Mouse (Mus musculus): Measurements from ENCODE around the gene Sbk1. TPM values are rescaled to one million over a fixed set of nuclear protein-coding genes. Genes with fewer than 3 reads are reported as not detected.
A peak's percentile ranks its signal among the peaks of the same experiment; 100 is the strongest.

Gene Sbk1
- polyA plus RNA-seq, 1 experiment from 2014 or later = 159 TPM

DNA sequence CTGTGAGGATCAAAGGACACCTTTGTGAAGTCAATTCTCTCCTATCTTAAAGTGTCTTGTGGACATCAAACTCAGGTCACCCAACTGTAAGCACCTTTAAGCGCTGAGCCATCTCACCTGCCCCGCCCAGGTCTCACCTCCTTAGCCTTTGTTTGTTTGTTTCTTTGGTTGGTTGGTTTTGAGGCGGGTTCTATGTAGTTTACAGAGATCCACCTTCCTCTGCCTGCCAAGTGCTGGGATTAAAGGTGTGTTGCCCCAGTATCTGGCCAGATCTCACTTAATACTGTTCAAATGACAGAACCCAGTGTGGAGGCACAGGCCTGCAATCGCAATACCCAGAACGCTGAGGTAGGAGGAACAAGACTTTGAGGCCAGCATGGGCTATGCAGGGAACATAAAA lies 11.6 kb downstream of the Sbk1 start:
- H3K4me3 ChIP-seq (ENCODE audit: low read length) = no peak overlapping the region

DNA sequence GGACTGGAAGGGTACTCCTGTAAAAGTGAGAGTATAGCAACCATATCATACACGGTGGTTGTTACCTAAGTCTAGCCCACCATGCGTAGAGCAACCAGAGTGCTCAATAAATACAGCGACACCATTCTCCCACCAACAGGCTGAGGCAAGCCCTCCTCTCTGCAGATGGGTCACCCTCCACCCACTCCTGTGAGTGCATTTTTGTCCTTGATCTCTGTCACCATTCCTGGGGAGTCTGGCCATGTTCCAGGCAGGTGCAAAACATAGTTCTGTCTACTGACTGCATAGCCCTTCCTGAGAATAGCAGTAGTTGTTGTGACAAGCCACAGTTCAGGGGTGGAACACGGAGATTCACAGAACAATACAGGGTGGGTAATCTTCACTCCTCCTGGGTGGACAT lies 12.0 kb downstream of the Sbk1 start:
- no peaks in the 10 kb centered on the region for H3K27me3 ChIP-seq (replicated peaks; ENCODE audit: control insufficient read depth, insufficient read depth, low read length)
- 83% methylated on average over 4 of the region's 4 CpGs for WGBS
- H3K4me2 ChIP-seq (ENCODE audit: low read length) = no peak overlapping the region
- H3K4me1 ChIP-seq (ENCODE audit: control insufficient read depth, insufficient read depth, low read depth, low read length) = peaks cover 65% of the 10 kb centered on the region
- no peaks in the 10 kb centered on the region for H3K9me3 ChIP-seq (ENCODE audit: control insufficient read depth, low read length)
- H3K27ac ChIP-seq (ENCODE audit: low read depth, low read length) = no peak overlapping the region
- no peak overlapping the region for H3K9ac ChIP-seq (ENCODE audit: low read depth, low read length)
- H3K36me3 ChIP-seq (ENCODE audit: control insufficient read depth, insufficient read depth, low read length) = peaks cover 6% of the 10 kb centered on the region
- H3K4me3 ChIP-seq (ENCODE audit: low read length) = no peak overlapping the region
- no peak for ATAC-seq

More for the DNA sequence above, 11.6 kb downstream of the Sbk1 start:
- Histone ChIP-seq H3K27ac (ENCODE audit: low read depth, low read length) (no peak overlapping the region), H3K4me2 (ENCODE audit: low read length) (no peak overlapping the region), H3K9ac (ENCODE audit: low read depth, low read length) (no peak overlapping the region), H3K4me1 (ENCODE audit: control insufficient read depth, insufficient read depth, low read depth, low read length) (peaks cover 66% of the 10 kb centered on the region), H3K9me3 (ENCODE audit: control insufficient read depth, low read length) (no peaks in the 10 kb centered on the region), H3K36me3 (ENCODE audit: control insufficient read depth, insufficient read depth, low read length) (peaks cover 6% of the 10 kb centered on the region), H3K27me3 (replicated peaks; ENCODE audit: control insufficient read depth, insufficient read depth, low read length) (no peaks in the 10 kb centered on the region)
- WGBS = 94% methylated on average over 5 of the region's 5 CpGs
- ATAC-seq = no peak

DNA sequence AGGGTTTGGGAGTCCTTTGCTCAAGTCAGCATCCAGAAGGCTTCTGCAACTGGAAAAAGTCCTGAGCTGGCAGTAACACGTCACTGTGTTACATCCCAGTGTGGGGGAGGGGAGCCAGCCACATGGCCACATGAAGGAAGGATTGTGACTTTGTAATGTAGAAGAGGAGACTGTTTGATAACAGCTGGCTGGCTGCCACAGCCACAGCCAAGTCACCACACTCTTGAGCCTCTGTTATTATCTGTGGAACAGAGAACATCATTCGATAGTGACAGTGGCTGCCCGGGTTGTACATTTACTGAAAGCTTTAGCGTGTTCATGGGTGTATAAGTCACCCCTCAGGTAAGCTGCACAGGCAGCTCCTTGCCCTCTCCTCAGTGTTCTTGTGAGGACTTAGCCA lies 12.4 kb downstream of the Sbk1 start:
- no peaks in the 10 kb centered on the region for H3K27me3 ChIP-seq (replicated peaks; ENCODE audit: control insufficient read depth, insufficient read depth, low read length)
- no peak overlapping the region for H3K4me3 ChIP-seq (ENCODE audit: low read length)
- H3K27ac ChIP-seq (ENCODE audit: low read depth, low read length) = no peak overlapping the region
- ATAC-seq = no peak
- H3K9me3 ChIP-seq (ENCODE audit: control insufficient read depth, low read length) = no peaks in the 10 kb centered on the region
- H3K4me2 ChIP-seq (ENCODE audit: low read length) = no peak overlapping the region
- 64% methylated on average over 4 of the region's 4 CpGs for WGBS
- no peak overlapping the region for H3K9ac ChIP-seq (ENCODE audit: low read depth, low read length)
- H3K36me3 ChIP-seq (ENCODE audit: control insufficient read depth, insufficient read depth, low read length) = peaks cover 7% of the 10 kb centered on the region
- H3K4me1 ChIP-seq (ENCODE audit: control insufficient read depth, insufficient read depth, low read depth, low read length) = peaks cover 61% of the 10 kb centered on the region

DNA sequence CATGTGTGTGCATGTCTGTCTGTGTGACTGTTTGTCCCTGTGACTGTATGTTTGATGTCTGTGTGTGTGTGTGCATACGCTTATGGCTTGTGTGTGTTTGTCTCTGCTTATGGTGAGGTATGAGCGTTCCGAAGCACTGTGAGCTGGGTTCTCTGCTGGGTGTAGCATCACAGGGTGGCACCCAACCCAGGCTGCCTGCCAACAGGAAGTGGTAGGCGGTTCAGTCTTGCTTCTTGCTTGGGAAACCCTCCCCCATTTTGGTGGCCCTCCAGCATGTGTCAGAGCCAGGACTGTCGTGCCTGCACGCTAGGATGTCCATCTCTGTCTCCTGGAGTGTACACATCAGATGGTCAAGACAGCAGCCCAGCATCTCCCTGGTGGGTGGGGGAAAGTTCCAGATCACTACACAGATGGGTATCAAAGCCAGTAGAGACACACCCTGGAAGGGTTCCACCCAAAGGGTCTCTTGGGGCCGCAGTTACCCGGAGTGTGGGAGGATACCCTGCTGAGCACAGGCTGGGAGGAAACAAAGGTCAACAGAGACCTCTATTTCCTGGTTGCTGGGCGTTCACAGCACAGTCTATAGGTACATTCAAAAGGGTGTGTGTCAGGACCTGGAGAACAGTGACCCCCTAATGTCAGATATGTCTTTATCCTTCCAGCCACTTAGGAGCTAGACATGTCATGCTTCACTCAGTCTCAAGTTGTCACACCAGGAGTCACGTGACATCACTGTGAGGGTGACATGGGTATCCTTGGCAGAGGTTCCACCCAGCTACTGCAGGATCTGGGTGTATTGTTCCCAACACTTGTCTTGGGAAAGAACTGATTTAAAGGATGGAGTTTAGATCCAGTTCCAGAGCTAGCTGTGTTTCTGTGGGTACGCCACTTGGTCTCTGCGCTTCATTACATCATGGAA lies 13.1 kb downstream of the Sbk1 start:
- no peak overlapping the region for H3K9ac ChIP-seq (ENCODE audit: low read depth, low read length)
- H3K36me3 ChIP-seq (ENCODE audit: control insufficient read depth, insufficient read depth, low read length) = peaks cover 10% of the 10 kb centered on the region
- H3K4me2 ChIP-seq (ENCODE audit: low read length) = no peak overlapping the region
- H3K9me3 ChIP-seq (ENCODE audit: control insufficient read depth, low read length) = no peaks in the 10 kb centered on the region
- H3K4me1 ChIP-seq (ENCODE audit: control insufficient read depth, insufficient read depth, low read depth, low read length) = peaks cover 56% of the 10 kb centered on the region
- no peaks in the 10 kb centered on the region for H3K27me3 ChIP-seq (replicated peaks; ENCODE audit: control insufficient read depth, insufficient read depth, low read length)
- no peak overlapping the region for H3K27ac ChIP-seq (ENCODE audit: low read depth, low read length)
- no peak overlapping the region for H3K4me3 ChIP-seq (ENCODE audit: low read length)
- WGBS = 74% methylated on average over 12 of the region's 12 CpGs
- ATAC-seq = no peak

DNA sequence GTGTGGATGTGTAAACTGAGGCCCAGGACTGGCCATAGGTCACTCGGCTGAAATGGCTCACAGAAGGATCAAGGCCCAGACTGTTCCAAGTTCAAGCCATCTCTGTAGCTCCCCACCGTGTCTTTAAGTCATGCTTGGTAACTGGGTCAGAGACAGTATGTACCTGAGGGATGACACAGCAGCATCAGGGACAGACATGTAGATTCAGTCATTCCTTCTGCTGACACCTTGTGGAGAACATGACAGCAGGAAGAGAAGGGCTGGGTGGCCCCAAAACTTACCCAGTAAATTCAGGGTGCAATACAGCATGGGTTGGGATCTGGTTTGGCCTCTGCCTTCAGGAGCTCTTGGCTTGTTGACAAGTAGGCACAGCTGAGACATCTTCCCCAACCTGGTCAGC lies 13.9 kb downstream of the Sbk1 start:
- Histone ChIP-seq H3K4me3 (ENCODE audit: low read length) (no peak overlapping the region), H3K4me1 (ENCODE audit: control insufficient read depth, insufficient read depth, low read depth, low read length) (peaks cover 56% of the 10 kb centered on the region), H3K36me3 (ENCODE audit: control insufficient read depth, insufficient read depth, low read length) (peaks cover 13% of the 10 kb centered on the region), H3K4me2 (ENCODE audit: low read length) (no peak overlapping the region), H3K27ac (ENCODE audit: low read depth, low read length) (no peak overlapping the region), H3K9me3 (ENCODE audit: control insufficient read depth, low read length) (no peaks in the 10 kb centered on the region), H3K9ac (ENCODE audit: low read depth, low read length) (no peak overlapping the region), H3K27me3 (replicated peaks; ENCODE audit: control insufficient read depth, insufficient read depth, low read length) (no peaks in the 10 kb centered on the region)
- WGBS = 90% methylated on average over 2 of the region's 2 CpGs
- ATAC-seq = no peak

DNA sequence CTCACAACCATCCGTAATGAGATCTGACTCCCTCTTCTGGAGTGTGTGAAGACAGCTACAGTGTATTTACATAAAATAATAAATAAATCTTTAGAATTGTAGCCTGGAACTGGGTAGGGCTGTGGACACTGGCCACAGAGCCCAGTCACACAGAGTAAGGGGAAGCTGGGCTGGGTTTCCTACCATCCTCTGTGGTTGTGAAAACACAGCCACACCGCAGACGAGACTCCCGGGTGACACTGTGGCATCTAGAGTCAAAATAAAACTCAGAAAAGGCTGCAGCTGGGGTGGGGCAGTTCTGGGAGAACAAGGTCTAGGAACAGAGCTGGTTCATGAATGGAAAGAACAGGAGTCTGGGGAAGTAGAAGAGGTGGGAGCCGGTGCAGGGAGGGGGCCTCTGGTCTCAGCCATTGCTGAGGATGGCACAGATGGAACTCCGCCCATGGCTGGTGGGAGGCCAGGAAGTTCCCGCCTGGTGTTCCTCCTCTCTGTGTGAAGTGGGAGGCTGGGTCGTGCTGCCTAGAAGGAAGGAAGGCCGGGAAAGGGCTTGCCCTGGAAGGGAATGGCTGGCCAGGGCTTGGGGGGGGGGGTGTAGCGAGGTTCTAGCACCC lies 15.2 kb downstream of the Sbk1 start:
- 0 out of 2 replicates have a peak, but pooled peaks have one; percentile 12 for ATAC-seq
- 50% methylated on average over 9 of the region's 10 CpGs for WGBS
- peaks cover 51% of the 10 kb centered on the region for H3K4me1 ChIP-seq (ENCODE audit: control insufficient read depth, insufficient read depth, low read depth, low read length)
- no peak overlapping the region for H3K9ac ChIP-seq (ENCODE audit: low read depth, low read length)
- H3K9me3 ChIP-seq (ENCODE audit: control insufficient read depth, low read length) = no peaks in the 10 kb centered on the region
- H3K27ac ChIP-seq (ENCODE audit: low read depth, low read length) = no peak overlapping the region
- H3K4me2 ChIP-seq (ENCODE audit: low read length) = no peak overlapping the region
- peaks cover 19% of the 10 kb centered on the region for H3K36me3 ChIP-seq (ENCODE audit: control insufficient read depth, insufficient read depth, low read length)
- H3K4me3 ChIP-seq (ENCODE audit: low read length) = no peak overlapping the region
- no peaks in the 10 kb centered on the region for H3K27me3 ChIP-seq (replicated peaks; ENCODE audit: control insufficient read depth, insufficient read depth, low read length)

DNA sequence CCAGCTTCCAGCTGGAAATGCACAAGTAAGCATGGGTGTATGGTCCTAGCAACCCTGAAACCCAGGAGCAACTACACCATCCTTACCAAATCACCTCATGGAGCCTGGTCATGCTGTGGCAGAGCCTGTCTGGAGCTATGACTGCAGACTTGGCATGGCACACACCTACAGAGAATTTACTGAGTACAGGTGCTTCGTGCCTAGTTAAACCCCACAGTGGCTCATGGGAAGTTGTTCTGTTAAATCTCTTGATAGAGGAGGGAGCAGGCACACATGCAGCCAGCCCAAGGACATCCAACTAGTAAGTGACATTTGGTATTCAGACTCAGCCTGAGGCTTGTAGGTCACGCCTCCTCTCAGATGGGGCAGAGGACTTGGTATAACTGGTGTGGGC lies 15.7 kb downstream of the Sbk1 start:
- Histone ChIP-seq H3K9me3 (ENCODE audit: control insufficient read depth, low read length) (no peaks in the 10 kb centered on the region), H3K9ac (ENCODE audit: low read depth, low read length) (no peak overlapping the region), H3K4me2 (ENCODE audit: low read length) (no peak overlapping the region), H3K4me1 (ENCODE audit: control insufficient read depth, insufficient read depth, low read depth, low read length) (peaks cover 50% of the 10 kb centered on the region), H3K27ac (ENCODE audit: low read depth, low read length) (peak overlapping the region; percentile 51; the same call in 1 of the 2 replicates), H3K27me3 (replicated peaks; ENCODE audit: control insufficient read depth, insufficient read depth, low read length) (no peaks in the 10 kb centered on the region), H3K4me3 (ENCODE audit: low read length) (no peak overlapping the region), H3K36me3 (ENCODE audit: control insufficient read depth, insufficient read depth, low read length) (peaks cover 22% of the 10 kb centered on the region)
- 48% methylated on average over 2 of the region's 2 CpGs for WGBS
- no peak for ATAC-seq

DNA sequence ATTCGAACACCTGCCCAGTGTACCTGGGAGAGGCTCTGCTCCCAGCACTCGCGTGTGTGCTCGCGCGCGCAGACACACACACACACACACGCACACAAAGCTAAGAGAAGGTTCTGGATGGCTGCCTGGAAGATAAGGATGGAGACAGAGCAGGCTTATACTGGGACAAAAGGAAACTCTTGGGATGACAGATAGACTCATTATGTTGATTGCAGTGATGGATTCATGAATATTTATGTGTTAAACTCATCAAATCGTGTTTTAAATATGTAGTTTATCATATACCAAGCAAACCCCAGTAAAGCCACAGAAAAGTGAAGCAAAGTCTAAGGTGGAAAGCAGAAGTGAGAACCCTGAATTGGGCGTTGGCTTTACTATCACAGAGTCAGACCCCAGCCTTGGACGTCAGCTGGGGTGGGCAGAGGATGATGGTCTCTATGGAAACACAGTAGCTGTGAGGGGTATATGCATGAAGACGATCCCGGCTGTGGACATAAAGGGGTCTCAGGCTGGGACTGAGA lies 16.2 kb downstream of the Sbk1 start:
- H3K4me3 ChIP-seq (ENCODE audit: low read length) = no peak overlapping the region
- peak overlapping the region; percentile 51; the same call in 1 of the 2 replicates for H3K27ac ChIP-seq (ENCODE audit: low read depth, low read length)
- H3K4me2 ChIP-seq (ENCODE audit: low read length) = no peak overlapping the region
- no peak overlapping the region for H3K9ac ChIP-seq (ENCODE audit: low read depth, low read length)
- ATAC-seq = peak; percentile 28; the same call in 1 of the 2 replicates
- H3K27me3 ChIP-seq (replicated peaks; ENCODE audit: control insufficient read depth, insufficient read depth, low read length) = no peaks in the 10 kb centered on the region
- peaks cover 26% of the 10 kb centered on the region for H3K36me3 ChIP-seq (ENCODE audit: control insufficient read depth, insufficient read depth, low read length)
- 50% methylated on average over 13 of the region's 13 CpGs for WGBS
- H3K4me1 ChIP-seq (ENCODE audit: control insufficient read depth, insufficient read depth, low read depth, low read length) = peaks cover 48% of the 10 kb centered on the region
- H3K9me3 ChIP-seq (ENCODE audit: control insufficient read depth, low read length) = no peaks in the 10 kb centered on the region

DNA sequence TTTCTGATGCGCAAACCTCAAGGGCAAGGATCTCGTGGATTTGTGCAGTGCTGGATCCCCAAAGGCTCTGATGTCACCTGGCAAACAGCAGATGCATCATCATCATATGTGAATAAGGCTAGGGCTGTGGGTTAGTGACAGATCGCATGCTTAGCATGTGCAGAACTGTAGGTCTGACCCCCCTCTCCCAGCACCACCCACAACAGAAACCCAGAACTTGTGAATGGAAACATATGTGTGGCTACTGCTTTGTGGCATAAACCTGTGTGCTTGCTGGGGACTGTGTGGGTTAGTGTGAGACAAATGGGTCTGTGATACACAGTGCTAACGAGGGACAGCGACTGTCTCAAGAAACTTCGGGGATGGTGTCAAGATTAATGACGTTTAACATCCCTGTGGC lies 17.0 kb downstream of the Sbk1 start:
- H3K9me3 ChIP-seq (ENCODE audit: control insufficient read depth, low read length) = no peaks in the 10 kb centered on the region
- H3K9ac ChIP-seq (ENCODE audit: low read depth, low read length) = no peak overlapping the region
- H3K4me1 ChIP-seq (ENCODE audit: control insufficient read depth, insufficient read depth, low read depth, low read length) = peaks cover 44% of the 10 kb centered on the region
- no peak overlapping the region for H3K27ac ChIP-seq (ENCODE audit: low read depth, low read length)
- H3K4me3 ChIP-seq (ENCODE audit: low read length) = no peak overlapping the region
- peaks cover 32% of the 10 kb centered on the region for H3K36me3 ChIP-seq (ENCODE audit: control insufficient read depth, insufficient read depth, low read length)
- H3K4me2 ChIP-seq (ENCODE audit: low read length) = no peak overlapping the region
- 57% methylated on average over 7 of the region's 7 CpGs for WGBS
- no peaks in the 10 kb centered on the region for H3K27me3 ChIP-seq (replicated peaks; ENCODE audit: control insufficient read depth, insufficient read depth, low read length)
- ATAC-seq = no peak

Measured in hindbrain, embryonic 16.5 days (tissue).